Mouse (Mus musculus) heart, embryonic 14.5 days (tissue): ENCODE measurements around the gene Disc1. TPM values are rescaled to one million over a fixed set of nuclear protein-coding genes. Genes with fewer than 3 reads are reported as not detected.
A peak's percentile ranks its signal among the peaks of the same experiment; 100 is the strongest.

Experiments
- ATAC-seq: fragments of 200-750 bp; cut with Nextera tagmentation; 2 replicates; pipeline ENCODE4 v1.8.0; 2017; ENCODE audit warnings: low read depth, moderate TSS enrichment; ENCODE audit not compliant: insufficient number of reproducible peaks, insufficient read depth, low FRiP score
- H3K27ac ChIP-seq, 2 experiments: fragments of 200-500 bp in 1 of 2; fragments of 300-500 bp in 1 of 2; sonication (generic) in 1 of 2; replicated peaks in 1 of 2; 2 replicates each; pipeline ENCODE4 v1.5.1; 2012 to 2014; ENCODE audit warnings: low read depth in 2 of 2, low read length in 2 of 2, control low read depth in 1 of 2, mild to moderate bottlenecking in 1 of 2, mixed read lengths in 1 of 2; ENCODE audit not compliant: control insufficient read depth in 1 of 2, insufficient read depth in 1 of 2
- H3K27me3 ChIP-seq: fragments of 300-500 bp; sonication (generic); 2 replicates; pipeline ENCODE4 v1.6.1; 2014; ENCODE audit warnings: mild to moderate bottlenecking, low read length, control low read depth; ENCODE audit not compliant: control insufficient read depth, insufficient read depth
- H3K36me3 ChIP-seq: fragments of 300-500 bp; sonication (generic); 2 replicates; pipeline ENCODE4 v1.6.1; 2014; ENCODE audit warnings: mild to moderate bottlenecking, control low read depth, low read length, mixed read lengths; ENCODE audit not compliant: control insufficient read depth, insufficient read depth
- H3K4me1 ChIP-seq, 2 experiments: fragments of 200-500 bp in 1 of 2; fragments of 300-500 bp in 1 of 2; sonication (generic) in 1 of 2; 2 replicates each; pipeline ENCODE4 v1.6.1; 2012 to 2014; ENCODE audit warnings: low read length in 2 of 2, control low read depth in 1 of 2, mixed read lengths in 1 of 2; ENCODE audit not compliant: control insufficient read depth in 2 of 2, insufficient read depth in 2 of 2
- H3K4me2 ChIP-seq: fragments of 300-500 bp; sonication (generic); 2 replicates; pipeline ENCODE4 v1.6.1; 2014; ENCODE audit warnings: mild to moderate bottlenecking, low read length
- H3K4me3 ChIP-seq, 2 experiments: fragments of 200-500 bp in 1 of 2; fragments of 300-500 bp in 1 of 2; sonication (generic) in 1 of 2; 2 replicates each; pipeline ENCODE4 v1.5.1; 2012 to 2014; ENCODE audit warnings: low read length in 2 of 2, mild to moderate bottlenecking in 2 of 2, control low read depth in 1 of 2, low read depth in 1 of 2, moderate library complexity in 1 of 2; ENCODE audit not compliant: control insufficient read depth in 1 of 2, insufficient read depth in 1 of 2
- H3K9ac ChIP-seq: fragments of 300-500 bp; sonication (generic); 2 replicates; pipeline ENCODE4 v1.6.1; 2014; ENCODE audit warnings: mild to moderate bottlenecking, low read length
- H3K9me3 ChIP-seq: fragments of 300-500 bp; sonication (generic); 2 replicates; pipeline ENCODE4 v1.6.1; 2016; ENCODE audit warnings: low read length, control low read depth; ENCODE audit not compliant: control insufficient read depth
- WGBS: fragments of 180-500 bp; shearing (Covaris S2); extraction: QIAGEN DNeasy Blood & Tissue Kit; methylation state at CpG from one replicate; pipeline ENCODE4 v1.1.7; 2014; 5-methylcytosine and 5-hydroxymethylcytosine counted together
- polyA plus RNA-seq: library from polyadenylated mRNA; unstranded; fragments of >200 nt; fragmentation: Nextera tagmentation; extraction: Ambion mirVana; gene quantifications from 2 replicates; pipeline ENCODE4 v1.2.1, GENCODE M21; 2014

The Disc1 gene
- polyA plus RNA-seq, 1 experiment from 2014 or later: 4.2 TPM

DNA sequence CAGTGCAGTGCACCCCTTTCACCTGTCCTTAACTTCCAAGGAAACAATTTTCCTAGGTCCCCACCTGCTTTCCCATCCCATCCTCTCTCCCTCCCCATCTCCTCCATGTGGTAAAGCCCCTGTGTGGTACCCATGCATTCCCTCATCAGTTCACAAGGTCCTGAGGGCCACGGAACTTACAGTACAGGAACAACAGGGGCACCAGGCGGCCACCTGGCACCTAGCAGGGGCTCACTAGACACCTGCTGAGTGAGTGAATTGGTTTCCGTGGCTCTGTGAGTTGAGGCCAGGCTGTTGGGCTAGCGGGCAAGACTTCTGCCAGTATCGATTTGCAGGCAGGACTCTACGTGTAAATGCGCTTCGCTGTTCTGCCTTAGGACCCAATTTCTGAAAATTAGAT is 152.4 kb downstream of the Disc1 start:
- H3K9me3 ChIP-seq: no peaks in the 10 kb centered on the region
- H3K9ac ChIP-seq: no peak overlapping the region
- H3K4me3 ChIP-seq: no peak overlapping the region
- ATAC-seq: no peak
- no peaks in the 10 kb centered on the region for H3K27me3 ChIP-seq
- H3K4me2 ChIP-seq: no peak overlapping the region
- no peak overlapping the region for H3K27ac ChIP-seq
- H3K36me3 ChIP-seq: no peaks in the 10 kb centered on the region
- H3K4me1 ChIP-seq: peaks cover 11 to 18% of the 10 kb centered on the region in 2 experiments
- WGBS: 77% methylated on average over 8 of the region's 8 CpGs

DNA sequence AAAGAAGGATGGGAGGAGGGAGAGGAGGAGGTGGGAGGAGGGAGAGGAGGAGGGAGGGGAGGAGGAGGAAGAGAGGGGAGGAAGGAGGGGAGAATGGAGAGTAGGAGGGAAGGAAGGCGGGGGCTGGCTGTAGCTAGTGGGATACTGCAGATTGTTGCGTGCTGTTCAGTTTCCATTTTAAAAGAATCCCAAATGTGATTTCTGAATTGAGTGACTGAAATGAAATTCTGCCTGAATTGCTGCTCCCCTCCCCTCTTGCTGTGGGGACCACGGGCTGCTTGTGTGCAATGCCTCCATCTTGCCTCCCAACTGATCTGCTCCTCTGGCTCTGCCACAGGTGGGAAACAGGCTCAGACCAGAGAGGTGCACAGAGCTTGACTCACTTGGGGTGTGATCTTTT is 153.0 kb downstream of the Disc1 start:
- no peaks in the 10 kb centered on the region for H3K9me3 ChIP-seq
- ATAC-seq: no peak
- no peak overlapping the region for H3K4me3 ChIP-seq
- no peak overlapping the region for H3K27ac ChIP-seq
- no peak overlapping the region for H3K9ac ChIP-seq
- peaks cover 8 to 18% of the 10 kb centered on the region in 2 experiments for H3K4me1 ChIP-seq
- no peak overlapping the region for H3K4me2 ChIP-seq
- H3K27me3 ChIP-seq: no peaks in the 10 kb centered on the region
- 81% methylated on average over 3 of the region's 3 CpGs for WGBS
- H3K36me3 ChIP-seq: no peaks in the 10 kb centered on the region

DNA sequence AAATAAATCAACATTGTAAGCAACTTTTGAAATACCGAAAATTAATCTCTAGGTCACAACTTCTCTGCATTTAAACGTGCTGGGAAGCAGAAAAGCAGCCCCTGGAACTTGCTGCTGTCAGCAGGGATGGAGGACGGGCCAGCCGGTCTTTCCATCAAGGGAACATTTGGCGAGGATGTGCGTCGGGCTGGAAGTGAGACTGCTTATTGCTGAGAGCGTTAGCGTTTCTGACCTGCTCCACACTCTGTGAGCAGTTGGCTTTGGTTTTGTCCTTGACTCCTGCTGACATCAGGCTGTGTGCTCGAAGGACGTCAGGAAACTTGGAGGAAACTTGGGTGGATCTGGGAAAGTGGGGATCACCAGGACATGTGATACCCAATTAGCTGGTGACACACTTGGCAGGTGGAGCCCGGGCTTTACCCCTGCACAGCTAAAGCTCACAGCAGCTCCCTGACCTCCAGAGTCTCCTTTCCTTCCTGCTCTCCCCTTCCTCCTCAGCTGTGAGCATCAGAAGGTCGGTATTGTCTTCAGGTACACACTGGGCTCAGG is 158.7 kb downstream of the Disc1 start:
- 73% methylated on average over 13 of the region's 13 CpGs for WGBS
- no peak overlapping the region for H3K4me2 ChIP-seq
- H3K9me3 ChIP-seq: no peaks in the 10 kb centered on the region
- no peak overlapping the region for H3K4me3 ChIP-seq
- H3K36me3 ChIP-seq: no peaks in the 10 kb centered on the region
- H3K4me1 ChIP-seq: peaks cover 5 to 12% of the 10 kb centered on the region in 2 experiments
- no peaks in the 10 kb centered on the region for H3K27me3 ChIP-seq
- H3K9ac ChIP-seq: no peak overlapping the region; the same call in 1 of the 2 replicates
- ATAC-seq: no peak
- H3K27ac ChIP-seq: no peak overlapping the region

GRCm38 (mm10) chr8:125217902-125218581 is 164.0 kb downstream of the Disc1 start:
- no peaks in the 10 kb centered on the region for H3K36me3 ChIP-seq
- no peak overlapping the region for H3K4me3 ChIP-seq
- H3K9ac ChIP-seq: no peak overlapping the region; the same call in 1 of the 2 replicates
- peak overlapping the region; percentile 21; the same call in 1 of the 2 replicates for H3K4me2 ChIP-seq
- WGBS: 61% methylated on average over 12 of the region's 12 CpGs
- peaks cover 23 to 28% of the 10 kb centered on the region in 2 experiments for H3K4me1 ChIP-seq
- no peak for ATAC-seq
- no peak overlapping the region for H3K27ac ChIP-seq
- H3K27me3 ChIP-seq: no peaks in the 10 kb centered on the region
- H3K9me3 ChIP-seq: no peaks in the 10 kb centered on the region

- H3K27me3 ChIP-seq: no peaks in the 10 kb centered on the region
- WGBS: 51% methylated on average over 4 of the region's 4 CpGs
- ATAC-seq: no peak
- H3K9ac ChIP-seq: no peak overlapping the region
- no peaks in the 10 kb centered on the region for H3K9me3 ChIP-seq
- H3K4me2 ChIP-seq: 0 out of 2 replicates have a peak overlapping the region, but pooled peaks have one; percentile 21
- H3K4me3 ChIP-seq: no peak overlapping the region
- no peaks in the 10 kb centered on the region for H3K36me3 ChIP-seq
- H3K27ac ChIP-seq: no peak overlapping the region
- peaks cover 28 to 35% of the 10 kb centered on the region in 2 experiments for H3K4me1 ChIP-seq
Observed at GRCm38 (mm10) chr8:125218669-125219068, 164.7 kb downstream of the Disc1 start.

GRCm38 (mm10) chr8:125220608-125221007 is 166.6 kb downstream of the Disc1 start:
- Histone ChIP-seq H3K4me3 (no peak overlapping the region), H3K27me3 (no peaks in the 10 kb centered on the region), H3K4me2 (no peak overlapping the region), H3K4me1 (peaks cover 31 to 46% of the 10 kb centered on the region in 2 experiments), H3K27ac (peak overlapping the region in 1 of 2 experiments; percentile 7; a peak in 1 of 4 replicates), H3K9me3 (no peaks in the 10 kb centered on the region), H3K9ac (no peak overlapping the region), H3K36me3 (no peaks in the 10 kb centered on the region)
- ATAC-seq: no peak
- 51% methylated on average over 5 of the region's 5 CpGs for WGBS

DNA sequence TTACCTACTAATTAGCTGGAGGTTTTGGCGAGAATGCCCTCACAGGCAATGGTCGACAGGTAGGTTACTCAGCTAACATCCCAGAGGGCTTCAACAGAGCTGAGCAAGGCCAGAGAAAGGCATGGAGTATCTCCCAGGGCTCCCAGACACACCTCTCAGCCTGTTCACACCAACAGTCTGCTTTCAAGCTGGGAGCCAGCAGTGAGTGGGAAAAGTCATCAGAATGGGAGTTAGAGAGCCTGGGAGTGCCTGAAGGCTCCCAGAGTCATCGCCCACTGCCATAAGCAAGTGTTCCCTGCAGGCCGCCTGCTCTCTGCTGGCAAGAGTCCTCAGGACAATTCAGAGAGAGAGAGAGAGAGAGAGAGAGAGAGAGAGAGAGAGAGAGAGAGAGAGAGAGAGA is 167.1 kb downstream of the Disc1 start:
- WGBS: 42% methylated on average over 3 of the region's 4 CpGs
- Histone ChIP-seq H3K9ac (no peak overlapping the region), H3K27me3 (no peaks in the 10 kb centered on the region), H3K4me3 (no peak overlapping the region), H3K9me3 (no peaks in the 10 kb centered on the region), H3K36me3 (no peaks in the 10 kb centered on the region), H3K4me1 (peaks cover 31 to 46% of the 10 kb centered on the region in 2 experiments), H3K27ac (peak overlapping the region in 1 of 2 experiments; percentile 7; a peak in 3 of 4 replicates), H3K4me2 (no peak overlapping the region)
- no peak for ATAC-seq
